Mouse (Mus musculus): ENCODE results near the gene Olfr1284.
"Not testable (repeated sequence)": the region's sequence is repeated elsewhere in the genome, so short reads cannot be mapped to it uniquely, and the experiment has no call there.

Olfr1284 gene

DNA sequence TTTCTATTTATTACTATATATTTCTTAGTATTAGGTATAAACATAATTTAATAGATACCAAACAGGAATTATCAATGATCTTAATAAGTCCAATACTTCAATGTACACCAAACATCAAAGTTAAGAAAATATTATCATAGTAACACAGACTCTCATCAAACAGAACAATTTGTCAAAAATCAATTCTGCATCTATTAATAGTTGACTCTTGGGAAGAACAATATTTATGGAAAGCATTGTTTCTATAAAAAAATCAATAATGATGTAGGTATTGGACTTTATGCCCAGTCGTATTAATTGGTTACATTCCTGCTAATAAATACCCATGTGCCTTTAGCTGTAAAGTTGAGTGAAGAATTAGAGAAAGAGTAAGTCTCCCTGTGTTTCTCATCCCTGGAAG is at the start of gene Olfr1284:
Gene Olfr1284 (plus strand): TSS at position 301 of the 400 bp plus-strand sequence.
- no peak for DNase-seq (ENCODE audit: low spot score)

DNA sequence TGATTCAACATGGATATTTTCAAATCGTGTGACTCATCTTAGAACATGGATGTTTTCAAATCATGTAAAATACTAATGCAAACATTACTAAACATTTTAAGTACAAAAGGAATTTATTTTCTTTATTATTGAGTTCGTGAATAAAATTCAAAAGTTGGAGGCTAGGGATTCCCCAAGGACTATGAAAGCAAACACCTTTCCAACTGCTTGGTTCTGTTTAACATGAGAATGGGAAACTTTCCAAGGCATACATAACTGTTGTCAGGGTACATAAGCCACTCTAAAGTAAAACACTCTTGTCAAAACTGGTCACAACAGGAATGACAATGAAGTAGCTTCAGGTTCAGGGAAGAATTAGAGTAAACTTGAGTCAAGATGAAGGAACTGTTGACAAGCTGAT is 49.1 kb upstream of the Olfr1284 start, which contains the start of gene Olfr1281:
Gene Olfr1281 (plus strand): TSS at position 301 of the 400 bp plus-strand sequence.
- no peak for DNase-seq (ENCODE audit: low spot score)

DNA sequence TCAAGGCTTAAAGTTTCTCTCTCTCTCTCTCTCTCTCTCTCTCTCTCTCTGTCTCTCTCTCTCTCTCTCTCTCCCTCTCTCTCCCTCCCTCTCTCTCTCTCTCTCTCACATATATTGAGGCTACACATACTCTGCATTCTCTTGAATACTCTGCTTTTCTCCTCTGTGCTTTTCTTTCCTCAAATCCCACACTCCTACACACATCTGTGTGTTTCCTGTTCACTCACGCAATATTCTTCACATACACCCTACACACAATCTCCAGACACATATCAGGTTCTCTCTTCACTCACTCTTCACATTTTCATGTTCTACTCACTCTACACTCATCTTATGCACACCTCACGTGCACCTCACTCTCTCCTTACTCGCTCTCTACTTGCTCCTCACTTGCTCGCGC is 41.6 kb upstream of the Olfr1284 start:
- DNase-seq (ENCODE audit: low spot score), result not testable (repeated sequence)

DNA sequence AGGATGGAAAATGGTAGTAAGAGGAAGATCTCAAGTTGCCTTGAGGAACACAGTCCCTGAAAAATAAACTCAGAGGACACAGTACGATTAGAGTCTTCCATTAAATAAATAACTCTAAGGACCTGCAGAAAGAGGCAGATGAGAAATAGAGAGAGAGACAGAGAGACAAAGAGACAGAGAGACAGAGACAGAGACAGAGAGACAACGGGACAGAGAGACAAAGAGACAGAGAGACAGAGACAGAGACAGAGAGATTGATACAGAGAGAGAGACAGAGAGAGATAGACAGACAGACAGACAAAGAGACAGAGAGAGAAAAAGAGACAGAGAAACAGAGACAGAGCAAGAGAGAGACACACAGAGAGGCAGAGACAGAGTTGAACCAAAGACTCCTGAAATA is 39.3 kb upstream of the Olfr1284 start, which contains the start of gene Olfr1282:
Gene Olfr1282 (minus strand): TSS at position 101 of the 400 bp plus-strand sequence.
- no peak for DNase-seq (ENCODE audit: low spot score)

DNA sequence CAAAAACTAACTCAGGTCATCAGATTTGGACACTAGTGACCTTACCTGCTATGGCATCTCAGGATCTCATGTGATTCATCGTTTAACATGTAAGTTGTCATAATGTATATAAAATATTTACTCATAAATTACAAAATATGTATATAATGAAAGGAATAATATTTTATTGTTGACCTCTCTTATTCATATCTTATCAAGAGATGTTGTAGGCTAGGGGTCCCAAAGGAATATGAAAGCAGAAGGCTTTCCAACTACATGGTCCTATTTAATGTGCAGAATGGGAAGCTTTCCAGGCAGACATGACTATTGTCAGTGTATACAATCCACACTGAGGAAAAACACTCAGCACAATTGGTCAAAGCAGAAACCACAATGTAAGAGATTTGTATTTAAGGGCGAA is 8.8 kb upstream of the Olfr1284 start, which contains the start of gene Olfr1283:
Gene Olfr1283 (plus strand): TSS at position 301 of the 400 bp plus-strand sequence.
- DNase-seq (ENCODE audit: low spot score), result no peak

DNA sequence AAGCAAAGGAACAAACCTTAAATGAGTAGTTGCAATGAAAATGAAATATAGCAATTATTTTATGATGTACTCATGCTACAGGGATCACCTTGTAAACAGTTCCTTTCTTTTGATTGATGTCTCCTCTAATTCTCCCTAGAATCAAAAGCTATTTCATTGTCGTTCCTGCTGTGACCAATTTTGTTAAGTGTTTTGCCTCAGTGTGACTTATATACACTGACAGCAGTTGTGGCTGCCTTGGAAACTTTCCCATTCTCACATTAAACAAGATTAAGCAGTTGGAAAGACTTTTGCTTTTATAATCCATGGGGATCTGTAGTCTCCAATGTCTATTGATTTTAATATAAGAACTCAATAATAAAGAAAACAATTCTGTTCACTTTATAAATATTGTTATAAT is 47.6 kb downstream of the Olfr1284 start, which contains the start of gene Olfr1286:
Gene Olfr1286 (minus strand): TSS at position 185 of the 400 bp plus-strand sequence.
- DNase-seq (ENCODE audit: low spot score), result no peak

Data from ovary, adult 18-20 months (tissue).